10 mouse cellular contexts compared by ENCODE assay signal in genomic region chr2:172226945-172227344, GRCm38 (mm10). TPM values are rescaled to one million over a fixed set of nuclear protein-coding genes. Genes with fewer than 3 reads are reported as not detected.
A peak's percentile ranks its signal among the peaks of the same experiment; 100 is the strongest.
DNase-seq lines count a peak whose midpoint lies in the region; ATAC-seq and TF ChIP-seq lines count a peak whose summit lies in the region.
"Had no signal": no experiment of that assay in that cellular context is flagged by ENCODE, and none has a peak within 500 bp of the region (broad histone marks: within the 10 kb centered on the region; RNA-seq: fewer than 3 reads in every experiment).

No protein-coding gene starts in this region.

- H3K4me2 ChIP-seq in forebrain, embryonic 13.5 days: no peak overlapping the region
- no peak overlapping the region for H3K4me2 ChIP-seq in stomach, postnatal 0 days (replicated peaks; ENCODE audit: low read depth)
- H3K4me2 ChIP-seq: liver, embryonic 13.5 days had no signal

- 28% methylated on average over 7 of the region's 7 CpGs for WGBS in forebrain, embryonic 13.5 days
- WGBS in stomach, postnatal 0 days: 31% methylated on average over 7 of the region's 7 CpGs

- TF ChIP-seq CTCF in stomach, postnatal 0 days (IDR thresholded peaks at IDR 0.05; ENCODE audit: low read depth): peak; percentile 70

- peak; percentile 21 to 67 for DNase-seq in adrenal gland, adult (ENCODE audit: inconsistent age in 2 of 2, low spot score in 1 of 2)
- no peak for DNase-seq in adrenal gland, adult 8-10 months
- DNase-seq in ES-CJ7 (ENCODE audit: low read depth, low spot score): peak; percentile 72
- peak; percentile 36 to 58 for DNase-seq in kidney, postnatal 4 days
- no peak for DNase-seq in stomach, postnatal 0 days (ENCODE audit: low spot score)
- DNase-seq in testis, postnatal 14 days (ENCODE audit: low spot score): no peak
- DNase-seq: liver, embryonic 13.5 days had no signal

- no peak for TF ChIP-seq EP300 in stomach, postnatal 0 days (optimal IDR thresholded peaks at IDR 0.05)

- no peaks in the 10 kb centered on the region for H3K9me3 ChIP-seq in forebrain, embryonic 13.5 days (replicated peaks)
- H3K9me3 ChIP-seq in stomach, postnatal 0 days (ENCODE audit: control insufficient read depth, low read length): no peaks in the 10 kb centered on the region
- H3K9me3 ChIP-seq: liver, embryonic 13.5 days had no signal

- peaks cover 3% of the 10 kb centered on the region; the same call in 1 of the 2 replicates for H3K4me1 ChIP-seq in forebrain, embryonic 13.5 days
- H3K4me1 ChIP-seq in stomach, postnatal 0 days (replicated peaks; ENCODE audit: control insufficient read depth, insufficient read depth): no peaks in the 10 kb centered on the region
- H3K4me1 ChIP-seq: liver, embryonic 13.5 days had no signal

- no peaks in the 10 kb centered on the region for H3K36me3 ChIP-seq in forebrain, embryonic 13.5 days (ENCODE audit: poor library complexity, severe bottlenecking)
- H3K36me3 ChIP-seq in stomach, postnatal 0 days (ENCODE audit: control insufficient read depth, insufficient read depth, low read length): no peaks in the 10 kb centered on the region
- H3K36me3 ChIP-seq: liver, embryonic 13.5 days had no signal

- H3K4me3 ChIP-seq in forebrain, embryonic 13.5 days: no peak overlapping the region
- no peak overlapping the region for H3K4me3 ChIP-seq in stomach, postnatal 0 days (ENCODE audit: low read depth, low read length)
- H3K4me3 ChIP-seq: liver, embryonic 13.5 days had no signal

- no peak overlapping the region for H3K9ac ChIP-seq in forebrain, embryonic 13.5 days
- no peak overlapping the region for H3K9ac ChIP-seq in stomach, postnatal 0 days (ENCODE audit: low read length)
- H3K9ac ChIP-seq: liver, embryonic 13.5 days had no signal

- H3K27me3 ChIP-seq in forebrain, embryonic 13.5 days: peaks cover 11% of the 10 kb centered on the region; the same call in 1 of the 2 replicates
- H3K27me3 ChIP-seq in stomach, postnatal 0 days (ENCODE audit: control insufficient read depth, insufficient read depth, low read length): no peaks in the 10 kb centered on the region
- H3K27me3 ChIP-seq: liver, embryonic 13.5 days had no signal

- peak; percentile 80 for ATAC-seq in forebrain, embryonic 13.5 days
- peak; percentile 69 for ATAC-seq in megakaryocyte progenitor cell, adult 5-6 weeks (replicated peaks; ENCODE audit: poor library complexity)
- no peak for ATAC-seq in stomach, postnatal 0 days (ENCODE audit: low FRiP score, low TSS enrichment)

- no peak overlapping the region for H3K27ac ChIP-seq in forebrain, embryonic 13.5 days
- H3K27ac ChIP-seq in stomach, postnatal 0 days (replicated peaks): no peak overlapping the region
- H3K27ac ChIP-seq: liver, embryonic 13.5 days had no signal

RNA-seq across cellular contexts. Expression of gene Mc3r, which starts 21.3 kb away (rescaled TPM):
- total RNA-seq in adrenal gland, adult 8-10 months (2022): not detected
- polyA plus RNA-seq in forebrain, embryonic 13.5 days (2015; fragmentation: Nextera tagmentation; extraction: Ambion mirVana): 0.10 and 0.15 TPM in 2 replicates
- total RNA-seq in megakaryocyte progenitor cell, adult 5-6 weeks (2015): not detected in 2 replicates
- not detected in 2 replicates for total RNA-seq in megakaryocyte progenitor cell, adult 5-6 weeks (2017)
- polyA plus RNA-seq in stomach, postnatal 0 days (2015; fragmentation: Nextera tagmentation; extraction: Ambion mirVana): not detected in 2 replicates
- polyA plus RNA-seq: stomach, embryonic 16.5 days had no signal

Comparison
In these comparisons a context has a peak if more than half of its experiments do, and no peak if none do; other contexts are left out.
1. DNase-seq: peak in adrenal gland, adult (2 of 2), ES-CJ7 (single experiment) and kidney, postnatal 4 days (2 of 2); none in adrenal gland, adult 8-10 months (single experiment), stomach, postnatal 0 days (single experiment) and testis, postnatal 14 days (single experiment).